Mouse (Mus musculus): ENCODE data around the gene Pex16.

DNA sequence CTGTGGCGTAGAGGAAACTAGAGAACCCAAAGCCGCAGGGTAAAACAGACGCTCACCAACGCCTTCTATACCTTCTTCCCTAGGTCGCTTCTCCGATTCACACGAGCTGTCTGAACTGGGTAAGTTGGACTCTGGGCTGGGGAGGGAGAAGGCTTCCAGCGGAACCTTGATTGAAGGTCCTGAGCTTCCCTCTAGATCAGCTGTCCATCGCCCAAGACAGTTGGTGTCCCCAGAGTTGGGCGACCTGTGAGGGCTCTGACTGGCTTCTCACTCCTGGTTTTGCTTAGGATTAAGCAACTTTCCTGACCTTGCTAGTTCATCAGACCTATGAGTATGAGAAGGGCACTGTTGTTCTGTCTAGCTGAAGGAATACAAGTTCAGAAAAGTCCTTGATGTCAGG is 1.3 kb downstream of the Pex16 start:
- no peak for TF ChIP-seq POLR2A (IDR thresholded peaks at IDR 0.05; ENCODE audit: borderline replicate concordance, control insufficient read depth, low read depth, low read length)
- no peak for TF ChIP-seq CTCF (IDR thresholded peaks at IDR 0.05; ENCODE audit: control insufficient read depth, insufficient read depth, low read length)
